Mouse (Mus musculus): ENCODE results near the gene Stxbp6. TPM values are rescaled to one million over a fixed set of nuclear protein-coding genes. Genes with fewer than 3 reads are reported as not detected.

The Stxbp6 gene
- 11.6 and 25.5 TPM in 2 replicates for polyA plus RNA-seq (2012; rRNA removed)

DNA sequence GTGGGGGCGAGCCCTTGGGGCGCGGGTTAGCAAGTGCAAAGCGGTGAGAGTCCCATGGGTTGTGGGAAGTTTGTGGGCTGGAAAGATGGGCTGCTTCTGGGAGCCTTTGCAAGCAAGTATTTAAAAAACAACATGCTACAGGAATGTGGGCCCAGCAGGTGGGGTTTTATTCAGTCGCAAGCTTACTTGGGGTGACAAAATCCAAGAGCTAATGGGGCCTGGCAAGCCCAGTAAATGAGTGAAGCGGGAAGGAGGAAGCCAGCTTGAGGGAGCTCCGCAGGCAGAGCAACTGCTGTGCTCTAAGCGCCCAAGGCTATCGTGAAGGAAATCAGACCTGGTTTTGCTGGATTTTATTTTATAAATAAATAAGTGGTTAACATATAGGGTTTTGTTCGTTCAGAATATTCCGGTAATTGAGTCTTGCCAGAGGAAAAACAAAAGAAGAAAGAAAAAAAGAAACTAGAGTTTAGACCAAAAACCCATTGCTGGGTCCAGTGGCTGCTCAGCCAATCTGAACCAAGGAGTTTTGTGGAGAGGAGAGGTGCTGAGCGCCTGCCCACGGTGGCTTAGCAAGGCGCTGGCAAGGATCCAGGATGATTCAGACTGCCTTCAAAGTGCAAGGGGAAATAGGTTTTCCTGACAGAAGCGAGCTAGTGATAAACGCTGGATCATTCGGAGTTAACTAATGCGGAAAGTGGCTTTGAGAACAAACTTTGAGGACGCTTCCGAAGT, at the start of gene Stxbp6:
Gene Stxbp6 (minus strand): TSS at position 99 of the 732 bp plus-strand sequence.

Data from central nervous system, embryonic 11.5 days (tissue).